Mouse (Mus musculus): Measurements from ENCODE around the gene Smarcd3. TPM values are rescaled to one million over a fixed set of nuclear protein-coding genes. Genes with fewer than 3 reads are reported as not detected.

Smarcd3 gene
- 10 to 100 TPM; 14.3 to 42.2 (median 24.7) TPM for total RNA-seq (2022)

- no peak for DNase-seq
Observed at GRCm38 (mm10) chr5:24623986-24624821, at the start of gene Smarcd3. Gene Smarcd3 (minus strand): TSS chr5:24624411.

- no peak for DNase-seq
Observed at GRCm38 (mm10) chr5:24661457-24661856, 37.2 kb upstream of the Smarcd3 start.

GRCm38 (mm10) chr5:24659708-24660423 is 35.7 kb upstream of the Smarcd3 start:
- DNase-seq = no peak

GRCm38 (mm10) chr5:24657113-24657512 is 32.9 kb upstream of the Smarcd3 start:
- DNase-seq = no peak

- DNase-seq = no peak
Observed at GRCm38 (mm10) chr5:24654491-24654890, 30.3 kb upstream of the Smarcd3 start.

- no peak for DNase-seq
Observed at GRCm38 (mm10) chr5:24652780-24653179, 28.6 kb upstream of the Smarcd3 start.

- DNase-seq = peak; percentile 58
Observed at GRCm38 (mm10) chr5:24651768-24652752, 27.8 kb upstream of the Smarcd3 start.

GRCm38 (mm10) chr5:24651356-24651755 is 27.1 kb upstream of the Smarcd3 start:
- DNase-seq = no peak

GRCm38 (mm10) chr5:24649701-24650100 is 25.5 kb upstream of the Smarcd3 start:
- no peak for DNase-seq

- no peak for DNase-seq
Observed at GRCm38 (mm10) chr5:24649231-24649630, 25.0 kb upstream of the Smarcd3 start.

GRCm38 (mm10) chr5:24645454-24645853 is 21.2 kb upstream of the Smarcd3 start:
- DNase-seq = no peak

GRCm38 (mm10) chr5:24639081-24639480 is 14.9 kb upstream of the Smarcd3 start:
- no peak for DNase-seq

- DNase-seq = no peak
Observed at GRCm38 (mm10) chr5:24638131-24638530, 13.9 kb upstream of the Smarcd3 start.

GRCm38 (mm10) chr5:24636987-24637386 is 12.8 kb upstream of the Smarcd3 start:
- no peak for DNase-seq

- no peak for DNase-seq
Observed at GRCm38 (mm10) chr5:24635526-24636141, 11.4 kb upstream of the Smarcd3 start.

GRCm38 (mm10) chr5:24635093-24635492 is 10.9 kb upstream of the Smarcd3 start:
- DNase-seq = no peak

GRCm38 (mm10) chr5:24629712-24630111 is 5.5 kb upstream of the Smarcd3 start:
- no peak for DNase-seq

GRCm38 (mm10) chr5:24624822-24625120 is 560 bp upstream of the Smarcd3 start:
- no peak for DNase-seq

- no peak for DNase-seq
Observed at GRCm38 (mm10) chr5:24623041-24623985, 898 bp downstream of the Smarcd3 start.

GRCm38 (mm10) chr5:24622386-24623040 is 1.7 kb downstream of the Smarcd3 start:
- no peak for DNase-seq
